Mouse (Mus musculus) heart, postnatal 25 days (tissue): Measurements from ENCODE around the gene Bub1b. TPM values are rescaled to one million over a fixed set of nuclear protein-coding genes. Genes with fewer than 3 reads are reported as not detected.
"Not testable (repeated sequence)": the region's sequence is repeated elsewhere in the genome, so short reads cannot be mapped to it uniquely, and the experiment has no call there.

Experiments
- DNase-seq: peaks from one replicate; pipeline ENCODE4 v3.0.0; 2022; ENCODE audit warnings: low spot score
- intact Hi-C: fragments of 180-260 bp; cut with DNase I; formaldehyde crosslinking; loops from one replicate; pipeline ENCODE4 v1.15.1; 2025
- total RNA-seq, 2 experiments: library from RNA; stranded (reverse); gene quantifications; 2 replicates each; pipeline ENCODE4 v1.2.3; 2021

The Bub1b gene
- 1 to 10 TPM; 1.9 to 2.2 TPM for total RNA-seq

GRCm38 (mm10) chr2:118597673-118598568, at the start of gene Bub1b:
Bub1b (plus strand) TSS chr2:118598211.
- peak; percentile 77 for DNase-seq
- intact Hi-C loops: loop anchor here (2.0 kb wide), 1 partner anchor 53 kb away; no protein-coding TSS in a partner anchor

- no peak for DNase-seq
- intact Hi-C loops: loop anchor here (5.0 kb wide), 1 partner anchor 36 kb away; no protein-coding TSS in a partner anchor
Measured at GRCm38 (mm10) chr2:118548421-118549221, 49.4 kb upstream of the Bub1b start.

DNA sequence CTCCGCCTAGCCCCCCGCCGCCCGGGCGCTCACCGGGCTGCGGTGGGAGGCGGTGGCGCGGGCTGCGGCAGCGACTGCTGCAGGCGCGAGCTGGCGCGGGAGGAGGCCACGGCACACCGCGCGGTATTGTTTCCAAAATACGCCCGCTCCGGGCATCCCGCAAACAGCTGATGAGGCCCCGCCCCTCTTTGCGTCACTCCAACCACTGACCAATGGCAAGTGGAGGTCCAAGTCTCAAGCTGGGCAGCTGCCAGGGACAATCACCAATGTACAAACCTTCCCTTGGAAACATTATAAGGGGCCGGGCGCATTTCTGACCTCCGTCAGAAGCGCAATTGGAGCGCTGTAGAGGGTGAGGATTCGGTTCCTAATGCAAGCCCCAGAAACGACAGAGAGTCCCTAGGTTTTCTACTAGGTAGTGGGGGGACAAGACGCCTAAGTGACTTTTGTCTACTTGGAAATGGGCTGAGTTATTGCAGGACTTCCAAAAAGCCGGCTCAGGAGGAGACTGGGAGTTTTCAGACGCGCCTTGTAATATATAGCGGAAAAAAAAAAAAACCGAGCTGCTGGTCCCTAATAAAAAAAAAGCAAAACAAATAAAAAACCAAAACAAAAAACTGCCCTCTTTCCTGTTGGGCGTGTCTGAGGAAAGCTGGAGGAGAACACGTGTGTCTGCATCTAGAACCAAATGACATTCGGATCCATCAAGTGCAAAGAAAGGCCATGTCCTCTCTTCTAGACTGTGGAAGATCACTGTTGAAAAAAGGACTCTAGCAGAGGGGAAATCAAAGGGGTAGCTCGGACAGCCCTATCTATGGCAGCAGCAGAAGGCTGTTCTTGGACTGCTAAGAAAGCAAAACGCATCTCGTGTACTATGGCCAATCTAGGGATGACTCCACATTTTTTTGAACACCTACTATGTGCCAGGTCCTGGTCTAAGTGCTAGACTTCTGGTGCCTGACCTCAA, 48.2 kb upstream of the Bub1b start, which contains the start of gene Bmf:
TSS of gene Bmf (minus strand) at position 181 of the 967 bp plus-strand sequence.
- intact Hi-C loops: loop anchor here (5.0 kb wide), 1 partner anchor 37 kb away; no protein-coding TSS in a partner anchor
- peak; percentile 98 for DNase-seq

DNA sequence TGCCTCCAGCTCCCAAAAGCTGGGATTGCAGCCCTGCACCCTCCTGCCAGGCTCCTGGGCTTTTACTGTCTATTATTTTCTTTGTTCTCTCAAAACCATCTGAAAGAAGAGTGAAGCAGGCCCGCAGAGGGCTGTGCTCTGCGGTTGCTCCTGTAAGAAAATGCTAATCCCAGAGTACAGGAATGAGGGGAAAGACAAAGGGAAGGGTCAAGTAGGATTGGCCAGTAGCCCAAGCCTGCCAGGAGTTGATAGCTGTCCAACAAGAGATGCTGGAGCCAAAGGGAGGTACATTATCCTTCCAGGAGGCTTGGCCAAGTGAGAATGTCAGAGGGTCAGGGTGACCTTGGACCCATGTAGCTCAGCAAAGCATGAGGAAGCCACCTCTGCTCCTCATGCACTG, 46.4 kb upstream of the Bub1b start:
- intact Hi-C loops: no loop called here
- no peak for DNase-seq

GRCm38 (mm10) chr2:118554356-118554990, 43.5 kb upstream of the Bub1b start:
- intact Hi-C loops, DNase-seq: not testable (repeated sequence)

DNA sequence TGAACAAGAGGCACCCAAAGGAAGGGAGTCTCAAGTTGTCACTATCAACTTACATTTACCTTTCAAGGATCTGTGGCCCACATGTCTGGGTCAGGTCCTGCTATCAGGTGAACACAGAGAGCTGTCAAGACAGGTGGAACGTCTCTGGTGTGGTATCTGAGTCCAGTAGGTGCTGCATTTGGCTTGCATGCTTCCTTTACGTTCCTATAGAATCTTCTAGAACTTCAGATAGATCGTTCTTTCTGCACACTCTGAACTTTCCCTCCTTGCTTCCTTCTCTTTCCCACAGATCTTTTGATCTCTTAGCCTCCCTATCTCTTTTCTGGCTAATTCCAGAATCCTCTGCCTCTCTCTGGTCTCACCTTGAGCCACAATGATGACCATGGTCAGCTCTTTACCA, 39.6 kb upstream of the Bub1b start:
- intact Hi-C loops: no loop called here

GRCm38 (mm10) chr2:118562015-118562414, 36.0 kb upstream of the Bub1b start:
- intact Hi-C loops: no loop called here
- DNase-seq: no peak

More for the DNA sequence above, 39.6 kb upstream of the Bub1b start:
- DNase-seq: no peak

- DNase-seq: no peak
- intact Hi-C loops: no loop called here
Measured at GRCm38 (mm10) chr2:118562431-118562830, 35.6 kb upstream of the Bub1b start.

DNA sequence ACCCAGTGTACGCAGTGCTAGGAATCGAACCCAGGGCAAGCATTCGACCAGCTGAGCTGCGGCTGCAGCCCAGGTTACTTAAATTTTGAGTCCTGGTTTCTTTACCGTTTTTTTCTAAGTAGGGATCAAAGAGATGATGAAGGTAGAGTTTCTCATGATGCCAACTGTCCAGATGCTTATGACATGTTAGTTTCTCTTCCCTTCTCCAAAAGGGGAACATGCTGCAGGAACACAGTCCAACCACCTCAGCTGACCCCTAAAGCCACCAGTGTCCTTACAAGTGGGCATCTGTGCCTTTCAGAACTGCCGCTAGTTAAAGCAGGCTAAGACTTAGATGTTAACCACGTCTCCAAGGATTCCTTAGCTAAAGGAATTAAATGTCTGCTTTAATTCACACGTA, 30.8 kb upstream of the Bub1b start:
- intact Hi-C loops: no loop called here
- no peak for DNase-seq

DNA sequence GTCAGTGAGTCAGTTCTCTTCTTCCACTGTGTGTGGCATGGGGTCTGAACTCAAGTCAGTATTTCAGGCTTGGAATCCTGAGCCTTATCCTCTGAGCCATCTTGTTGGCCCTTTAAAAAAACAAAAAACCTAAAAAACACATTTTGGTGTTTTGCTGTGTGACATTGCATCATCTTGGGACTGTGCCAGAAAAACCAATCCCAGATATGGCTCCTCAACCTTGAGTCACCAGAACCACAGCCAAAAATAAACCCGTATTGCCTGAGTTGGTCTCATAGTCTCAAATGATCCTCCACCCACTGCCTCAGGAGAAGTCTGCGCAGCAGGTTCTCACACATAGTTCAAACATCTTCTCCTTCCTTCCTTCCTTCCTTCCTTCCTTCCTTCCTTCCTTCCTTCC, 27.1 kb upstream of the Bub1b start:
- no peak for DNase-seq
- intact Hi-C loops: no loop called here

- intact Hi-C loops: no loop called here
- DNase-seq: no peak
Measured at GRCm38 (mm10) chr2:118572183-118572836, 25.7 kb upstream of the Bub1b start.

GRCm38 (mm10) chr2:118573135-118573534, 24.9 kb upstream of the Bub1b start:
- intact Hi-C loops: no loop called here
- DNase-seq: no peak

- DNase-seq: no peak
- intact Hi-C loops: no loop called here
Measured at GRCm38 (mm10) chr2:118586013-118586412, 12.0 kb upstream of the Bub1b start.

- intact Hi-C loops: no loop called here
- DNase-seq: no peak
Measured at GRCm38 (mm10) chr2:118587686-118588085, 10.3 kb upstream of the Bub1b start.

DNA sequence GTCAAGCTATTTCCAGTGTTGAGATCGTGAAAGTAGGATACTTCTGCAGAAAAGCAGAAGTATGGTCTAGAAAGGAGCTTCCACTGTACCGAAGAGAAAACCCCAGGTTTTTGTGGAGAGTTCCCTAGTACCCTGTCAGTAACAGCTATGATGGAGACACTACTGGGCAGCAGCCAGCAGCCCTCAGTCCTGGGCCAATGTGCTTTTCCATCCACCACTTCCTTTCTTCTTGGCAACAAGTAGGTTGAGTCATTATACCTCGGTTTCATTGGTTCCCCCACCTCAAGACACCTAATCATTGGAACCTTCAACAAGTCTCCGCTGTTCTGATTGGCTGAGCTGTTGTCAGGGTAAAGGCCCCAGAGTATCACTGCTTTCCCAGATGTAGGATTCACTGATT, 6.9 kb upstream of the Bub1b start:
- DNase-seq: no peak
- intact Hi-C loops: no loop called here

DNA sequence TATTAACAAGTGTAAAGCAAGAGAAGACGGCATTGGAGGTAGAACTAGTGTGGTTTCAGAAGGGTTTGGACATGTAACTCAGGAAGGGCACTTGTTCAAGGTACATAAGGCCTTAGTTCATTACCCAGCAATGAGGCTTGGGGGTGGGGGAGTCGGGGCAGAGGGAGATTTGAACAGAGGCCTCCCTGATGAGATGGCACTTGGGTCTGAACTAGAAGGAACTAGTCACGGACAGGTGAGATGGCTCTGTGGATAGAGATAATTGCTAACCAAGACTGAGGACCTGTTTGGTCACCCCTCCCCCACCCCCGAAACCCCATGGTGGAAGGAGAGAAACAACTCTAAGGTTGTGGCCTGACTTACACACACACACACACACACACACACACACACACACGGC, 1.1 kb downstream of the Bub1b start:
- no peak for DNase-seq
- intact Hi-C loops: loop anchor here (2.0 kb wide), 1 partner anchor 54 kb away; no protein-coding TSS in a partner anchor

DNA sequence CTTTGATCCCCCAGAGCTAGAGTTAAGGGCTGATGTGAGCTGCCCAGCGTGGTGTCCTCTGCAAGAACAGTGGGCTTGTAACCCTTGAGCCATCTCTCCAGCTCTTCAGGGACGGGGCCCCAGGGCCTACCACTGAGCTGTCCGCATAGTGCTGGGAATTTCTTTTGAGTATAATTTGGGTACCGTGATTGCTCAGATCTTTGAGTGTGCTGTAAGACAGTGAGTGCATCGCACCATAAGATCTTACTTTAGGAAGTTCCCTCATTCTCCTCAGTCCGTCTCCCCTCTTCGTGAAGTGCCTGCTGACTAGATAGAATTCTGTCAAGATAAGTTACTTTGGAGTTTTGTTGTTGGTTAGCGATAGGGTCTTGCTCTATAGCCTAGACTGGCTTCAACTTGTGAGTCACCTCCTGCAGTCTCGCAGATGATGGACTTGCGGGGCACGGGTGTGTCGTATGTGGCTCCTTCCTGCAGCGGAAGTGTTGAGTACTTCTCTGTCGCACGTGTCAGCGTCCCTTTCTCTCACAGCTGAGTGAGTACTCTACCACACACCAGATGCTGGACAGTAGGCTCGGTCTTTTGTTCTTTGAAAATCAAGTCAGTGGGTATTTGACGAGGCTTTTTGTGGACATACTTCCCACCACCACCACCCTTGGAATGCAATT, 3.7 kb downstream of the Bub1b start:
- intact Hi-C loops: no loop called here
- DNase-seq: no peak

GRCm38 (mm10) chr2:118604091-118604490, 6.1 kb downstream of the Bub1b start:
- intact Hi-C loops: no loop called here
- no peak for DNase-seq
